Mouse (Mus musculus): ENCODE measurements around the gene Rarb.

The Rarb gene

GRCm38 (mm10) chr14:16434396-16435171, 384.4 kb downstream of the Rarb start:
- DNase-seq (ENCODE audit: low read depth, low spot score) = peak; percentile 60

GRCm38 (mm10) chr14:16433206-16433605, 385.8 kb downstream of the Rarb start:
- no peak for DNase-seq (ENCODE audit: low read depth, low spot score)

GRCm38 (mm10) chr14:16432550-16432949, 386.4 kb downstream of the Rarb start:
- no peak for DNase-seq (ENCODE audit: low read depth, low spot score)

GRCm38 (mm10) chr14:16431941-16432499, 386.9 kb downstream of the Rarb start:
- no peak for DNase-seq (ENCODE audit: low read depth, low spot score)

- DNase-seq (ENCODE audit: low read depth, low spot score) = no peak
Observed at GRCm38 (mm10) chr14:16427569-16427968, 391.4 kb downstream of the Rarb start.

DNA sequence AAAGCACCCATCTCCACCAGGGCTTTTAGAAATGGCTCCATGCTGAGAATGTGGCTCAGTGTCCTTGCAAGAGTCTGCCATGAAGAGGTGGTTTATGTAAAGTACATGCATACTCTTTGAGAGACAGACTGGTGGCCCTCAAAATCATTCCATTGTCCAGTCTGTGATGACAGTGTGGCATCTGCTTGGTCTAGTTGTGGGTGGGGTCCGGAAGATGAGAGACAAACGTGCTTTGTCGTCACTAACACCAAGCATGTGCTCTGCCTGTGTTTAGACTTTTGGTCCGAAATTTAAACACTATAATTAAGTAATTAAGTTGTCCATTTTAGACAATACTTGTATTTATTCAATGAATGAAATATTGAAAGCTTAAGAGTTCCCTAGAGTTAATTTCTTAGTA, 404.8 kb downstream of the Rarb start:
- DNase-seq (ENCODE audit: low read depth, low spot score) = no peak

- no peak for DNase-seq (ENCODE audit: low read depth, low spot score)
Observed at GRCm38 (mm10) chr14:16405187-16405586, 413.8 kb downstream of the Rarb start.

GRCm38 (mm10) chr14:16384783-16385182, 434.2 kb downstream of the Rarb start:
- DNase-seq (ENCODE audit: low read depth, low spot score) = no peak
